Mouse (Mus musculus) stomach, embryonic 15.5 days (tissue): ENCODE measurements around the gene Pcp2. TPM values are rescaled to one million over a fixed set of nuclear protein-coding genes. Genes with fewer than 3 reads are reported as not detected.
A peak's percentile ranks its signal among the peaks of the same experiment; 100 is the strongest.

ENCODE experiments used
- ATAC-seq: fragments of 200-750 bp; cut with Nextera tagmentation; 2 replicates; pipeline ENCODE4 v1.8.0; 2017; ENCODE audit warnings: low read depth, moderate number of reproducible peaks, moderate TSS enrichment; ENCODE audit not compliant: insufficient read depth, low FRiP score
- H3K27ac ChIP-seq: fragments of 300-500 bp; sonication (generic); 2 replicates; pipeline ENCODE4 v1.5.1; 2015; ENCODE audit warnings: mild to moderate bottlenecking, inconsistent platforms
- H3K27me3 ChIP-seq: fragments of 300-500 bp; sonication (generic); replicated peaks from 2 replicates; pipeline ENCODE4 v1.6.1; 2015; ENCODE audit warnings: inconsistent platforms
- H3K36me3 ChIP-seq: fragments of 300-500 bp; sonication (generic); 2 replicates; pipeline ENCODE4 v1.6.1; 2015; ENCODE audit warnings: inconsistent platforms
- H3K4me1 ChIP-seq: fragments of 300-500 bp; sonication (generic); 2 replicates; pipeline ENCODE4 v1.6.1; 2015; ENCODE audit warnings: inconsistent platforms
- H3K4me2 ChIP-seq: fragments of 300-500 bp; sonication (generic); 2 replicates; pipeline ENCODE4 v1.6.1; 2015; ENCODE audit warnings: mild to moderate bottlenecking, inconsistent platforms
- H3K4me3 ChIP-seq: fragments of 300-500 bp; sonication (generic); replicated peaks from 2 replicates; pipeline ENCODE4 v1.5.1; 2015; ENCODE audit warnings: inconsistent platforms
- H3K9ac ChIP-seq: fragments of 300-500 bp; sonication (generic); 2 replicates; pipeline ENCODE4 v1.6.1; 2015; ENCODE audit warnings: inconsistent platforms
- H3K9me3 ChIP-seq: fragments of 300-500 bp; sonication (generic); 2 replicates; pipeline ENCODE4 v1.6.1; 2016; ENCODE audit warnings: inconsistent platforms
- WGBS: fragments of 180-500 bp; shearing (Covaris S2); methylation state at CpG from one replicate; pipeline ENCODE4 v1.1.7; 2015; 5-methylcytosine and 5-hydroxymethylcytosine counted together
- polyA plus RNA-seq: library from polyadenylated mRNA; unstranded; fragments of >200 nt; fragmentation: Nextera tagmentation; extraction: Ambion mirVana; gene quantifications from 2 replicates; pipeline ENCODE4 v1.2.1, GENCODE M21; 2015

The Pcp2 gene
- polyA plus RNA-seq, 1 experiment from 2014 or later, result not detected

GRCm38 (mm10) chr8:3609046-3609815 is 16.1 kb downstream of the Pcp2 start:
- no peak for ATAC-seq
- 79% methylated on average over 12 of the region's 12 CpGs for WGBS

GRCm38 (mm10) chr8:3607822-3608221 is 17.5 kb downstream of the Pcp2 start:
- H3K36me3 ChIP-seq, result peaks cover 43% of the 10 kb centered on the region
- no peaks in the 10 kb centered on the region for H3K9me3 ChIP-seq
- H3K4me1 ChIP-seq, result 0 out of 2 replicates have a peak, but pooled peaks cover 4% of the 10 kb centered on the region
- H3K27ac ChIP-seq, result no peak overlapping the region
- H3K4me3 ChIP-seq, result no peak overlapping the region
- no peak for ATAC-seq
- no peak overlapping the region for H3K9ac ChIP-seq
- H3K27me3 ChIP-seq, result no peaks in the 10 kb centered on the region
- H3K4me2 ChIP-seq, result no peak overlapping the region
- 86% methylated on average over 7 of the region's 7 CpGs for WGBS

More at GRCm38 (mm10) chr8:3609046-3609815, 16.1 kb downstream of the Pcp2 start:
- H3K27me3 ChIP-seq, result no peaks in the 10 kb centered on the region
- peak overlapping the region; percentile 1; the same call in 1 of the 2 replicates for H3K27ac ChIP-seq
- H3K9me3 ChIP-seq, result no peaks in the 10 kb centered on the region
- no peak overlapping the region for H3K4me2 ChIP-seq
- no peak overlapping the region for H3K4me3 ChIP-seq
- 0 out of 2 replicates have a peak, but pooled peaks cover 4% of the 10 kb centered on the region for H3K4me1 ChIP-seq
- peaks cover 55% of the 10 kb centered on the region for H3K36me3 ChIP-seq
- H3K9ac ChIP-seq, result no peak overlapping the region

- Histone ChIP-seq H3K4me1 (0 out of 2 replicates have a peak, but pooled peaks cover 4% of the 10 kb centered on the region), H3K4me2 (no peak overlapping the region), H3K4me3 (no peak overlapping the region), H3K27me3 (no peaks in the 10 kb centered on the region), H3K9me3 (no peaks in the 10 kb centered on the region), H3K27ac (no peak overlapping the region), H3K9ac (no peak overlapping the region), H3K36me3 (peaks cover 38% of the 10 kb centered on the region)
- ATAC-seq, result no peak
- 67% methylated on average over 16 of the region's 16 CpGs for WGBS
These were observed 18.8 kb downstream of the Pcp2 start for GRCm38 (mm10) chr8:3606593-3606992.

GRCm38 (mm10) chr8:3603439-3603838 is 21.9 kb downstream of the Pcp2 start:
- Histone ChIP-seq H3K4me2 (no peak overlapping the region), H3K4me3 (no peak overlapping the region), H3K27ac (no peak overlapping the region), H3K36me3 (peaks cover 16% of the 10 kb centered on the region), H3K9me3 (no peaks in the 10 kb centered on the region), H3K9ac (no peak overlapping the region), H3K27me3 (no peaks in the 10 kb centered on the region), H3K4me1 (no peaks in the 10 kb centered on the region)
- ATAC-seq, result no peak
- 73% methylated on average over 13 of the region's 13 CpGs for whole genome bisulfite sequencing

- H3K9ac ChIP-seq, result no peak overlapping the region
- WGBS, result 87% methylated on average over 6 of the region's 6 CpGs
- ATAC-seq, result no peak
- H3K27me3 ChIP-seq, result no peaks in the 10 kb centered on the region
- H3K4me1 ChIP-seq, result no peaks in the 10 kb centered on the region
- no peaks in the 10 kb centered on the region for H3K9me3 ChIP-seq
- no peak overlapping the region for H3K27ac ChIP-seq
- no peak overlapping the region for H3K4me2 ChIP-seq
- H3K36me3 ChIP-seq, result peaks cover 8% of the 10 kb centered on the region; the same call in 1 of the 2 replicates
- no peak overlapping the region for H3K4me3 ChIP-seq
These were observed 24.9 kb downstream of the Pcp2 start for GRCm38 (mm10) chr8:3600401-3600800.

GRCm38 (mm10) chr8:3599219-3599618 is 26.1 kb downstream of the Pcp2 start:
- H3K4me1 ChIP-seq, result no peaks in the 10 kb centered on the region
- no peak for ATAC-seq
- H3K4me2 ChIP-seq, result no peak overlapping the region
- no peak overlapping the region for H3K4me3 ChIP-seq
- no peaks in the 10 kb centered on the region for H3K27me3 ChIP-seq
- no peak overlapping the region for H3K9ac ChIP-seq
- 64% methylated on average over 1 of the region's 1 CpGs for WGBS
- no peaks in the 10 kb centered on the region for H3K9me3 ChIP-seq
- peaks cover 8% of the 10 kb centered on the region; the same call in 1 of the 2 replicates for H3K36me3 ChIP-seq
- H3K27ac ChIP-seq, result no peak overlapping the region

GRCm38 (mm10) chr8:3598054-3598453 is 27.3 kb downstream of the Pcp2 start:
- no peaks in the 10 kb centered on the region for H3K27me3 ChIP-seq
- ATAC-seq, result no peak
- 65% methylated on average over 3 of the region's 3 CpGs for WGBS
- H3K4me2 ChIP-seq, result no peak overlapping the region
- 0 out of 2 replicates have a peak, but pooled peaks cover 4% of the 10 kb centered on the region for H3K4me1 ChIP-seq
- no peak overlapping the region for H3K27ac ChIP-seq
- H3K9ac ChIP-seq, result no peak overlapping the region
- no peak overlapping the region for H3K4me3 ChIP-seq
- H3K36me3 ChIP-seq, result peaks cover 8% of the 10 kb centered on the region; the same call in 1 of the 2 replicates
- no peaks in the 10 kb centered on the region for H3K9me3 ChIP-seq

- no peak for ATAC-seq
- WGBS, result 83% methylated on average over 2 of the region's 2 CpGs
- H3K4me3 ChIP-seq, result no peak overlapping the region
These were observed 30.9 kb downstream of the Pcp2 start for GRCm38 (mm10) chr8:3594466-3594865.

GRCm38 (mm10) chr8:3593470-3593869 is 31.9 kb downstream of the Pcp2 start:
- no peak overlapping the region for H3K27ac ChIP-seq
- no peak overlapping the region for H3K4me3 ChIP-seq
- H3K4me2 ChIP-seq, result no peak overlapping the region
- no peak overlapping the region for H3K9ac ChIP-seq
- ATAC-seq, result no peak
- WGBS, result 66% methylated on average over 3 of the region's 3 CpGs
- H3K27me3 ChIP-seq, result no peaks in the 10 kb centered on the region
- no peaks in the 10 kb centered on the region for H3K9me3 ChIP-seq
- no peaks in the 10 kb centered on the region for H3K36me3 ChIP-seq
- H3K4me1 ChIP-seq, result 0 out of 2 replicates have a peak, but pooled peaks cover 6% of the 10 kb centered on the region

More at GRCm38 (mm10) chr8:3594466-3594865, 30.9 kb downstream of the Pcp2 start:
- no peak overlapping the region for H3K9ac ChIP-seq
- no peaks in the 10 kb centered on the region for H3K36me3 ChIP-seq
- H3K27ac ChIP-seq, result no peak overlapping the region
- H3K27me3 ChIP-seq, result no peaks in the 10 kb centered on the region
- H3K4me2 ChIP-seq, result no peak overlapping the region
- H3K9me3 ChIP-seq, result no peaks in the 10 kb centered on the region
- 0 out of 2 replicates have a peak, but pooled peaks cover 6% of the 10 kb centered on the region for H3K4me1 ChIP-seq

GRCm38 (mm10) chr8:3588258-3588633 is 37.1 kb downstream of the Pcp2 start:
- H3K4me1 ChIP-seq, result 0 out of 2 replicates have a peak, but pooled peaks cover 3% of the 10 kb centered on the region
- peak overlapping the region; percentile 90 for H3K4me2 ChIP-seq
- no peaks in the 10 kb centered on the region for H3K36me3 ChIP-seq
- peak overlapping the region; percentile 56 for H3K9ac ChIP-seq
- WGBS, result 7% methylated on average over 11 of the region's 11 CpGs
- H3K27ac ChIP-seq, result peak overlapping the region; percentile 88
- peak; percentile 36 for ATAC-seq
- H3K4me3 ChIP-seq, result peak overlapping the region; percentile 67
- no peaks in the 10 kb centered on the region for H3K27me3 ChIP-seq
- H3K9me3 ChIP-seq, result no peaks in the 10 kb centered on the region

GRCm38 (mm10) chr8:3587391-3588257 is 37.7 kb downstream of the Pcp2 start:
- Histone ChIP-seq H3K9me3 (no peaks in the 10 kb centered on the region), H3K4me3 (peak overlapping the region; percentile 67), H3K27me3 (no peaks in the 10 kb centered on the region), H3K9ac (peak overlapping the region; percentile 56), H3K4me1 (no peaks in the 10 kb centered on the region), H3K4me2 (peak overlapping the region; percentile 90), H3K36me3 (no peaks in the 10 kb centered on the region), H3K27ac (peak overlapping the region; percentile 88)
- peak; percentile 70 for ATAC-seq
- WGBS, result under 1% methylated on average over 76 of the region's 77 CpGs
